Mouse (Mus musculus) erythroblast, embryonic 14.5 days (primary cell): ENCODE results near the gene Serf2. TPM values are rescaled to one million over a fixed set of nuclear protein-coding genes. Genes with fewer than 3 reads are reported as not detected.
A peak's percentile ranks its signal among the peaks of the same experiment; 100 is the strongest.
"Not testable (repeated sequence)": the region's sequence is repeated elsewhere in the genome, so short reads cannot be mapped to it uniquely, and the experiment has no call there.

Experiments
- H3K27me3 ChIP-seq: 2 replicates; pipeline ENCODE4 v1.6.1; 2012; ENCODE audit warnings: inconsistent platforms; ENCODE audit not compliant: control insufficient read depth
- H3K36me3 ChIP-seq: 2 replicates; pipeline ENCODE4 v1.6.1; 2012; ENCODE audit warnings: mild to moderate bottlenecking, inconsistent platforms; ENCODE audit not compliant: control insufficient read depth
- H3K4me1 ChIP-seq: 2 replicates; pipeline ENCODE4 v1.6.1; 2012; ENCODE audit warnings: inconsistent platforms; ENCODE audit not compliant: control insufficient read depth
- H3K4me3 ChIP-seq: replicated peaks from 2 replicates; pipeline ENCODE3; 2012; ENCODE audit warnings: moderate library complexity, mild to moderate bottlenecking, inconsistent platforms
- H3K9me3 ChIP-seq: 2 replicates; pipeline ENCODE4 v1.6.1; 2012; ENCODE audit warnings: low read length, inconsistent platforms, mixed read lengths; ENCODE audit not compliant: control insufficient read depth
- GATA1 ChIP-seq: IDR thresholded peaks from 2 replicates; pipeline ENCODE4 v1.6.1; 2012; ENCODE audit warnings: low read length, inconsistent platforms, mixed read lengths
- TAL1 ChIP-seq: IDR thresholded peaks from 3 replicates; pipeline ENCODE4 v1.6.1; 2012; ENCODE audit warnings: low read length, inconsistent platforms, mixed read lengths
- polyA plus RNA-seq: library from polyadenylated mRNA; stranded (reverse); fragments of >175 nt; gene quantifications from 2 replicates; pipeline ENCODE4 v1.2.3, GENCODE M21; 2012

Serf2 gene
- polyA plus RNA-seq, 1 experiment, result 75.3 TPM

- H3K4me3 ChIP-seq, result no peak overlapping the region
Observed at GRCm38 (mm10) chr2:121455534-121455933, 6.5 kb downstream of the Serf2 start.

GRCm38 (mm10) chr2:121456692-121457642 lies 8.0 kb downstream of the Serf2 start, which contains the start of gene Serinc4:
Gene Serinc4, minus strand, starts transcription at chr2:121456781.
- no peaks in the 10 kb centered on the region for H3K9me3 ChIP-seq

More at GRCm38 (mm10) chr2:121455534-121455933, 6.5 kb downstream of the Serf2 start:
- TF ChIP-seq TAL1 (no peak), GATA1 (no peak)
- no peaks in the 10 kb centered on the region for H3K27me3 ChIP-seq
- H3K4me1 ChIP-seq, result peaks cover 45% of the 10 kb centered on the region
- H3K9me3 ChIP-seq, result no peaks in the 10 kb centered on the region
- peaks cover 60% of the 10 kb centered on the region for H3K36me3 ChIP-seq

DNA sequence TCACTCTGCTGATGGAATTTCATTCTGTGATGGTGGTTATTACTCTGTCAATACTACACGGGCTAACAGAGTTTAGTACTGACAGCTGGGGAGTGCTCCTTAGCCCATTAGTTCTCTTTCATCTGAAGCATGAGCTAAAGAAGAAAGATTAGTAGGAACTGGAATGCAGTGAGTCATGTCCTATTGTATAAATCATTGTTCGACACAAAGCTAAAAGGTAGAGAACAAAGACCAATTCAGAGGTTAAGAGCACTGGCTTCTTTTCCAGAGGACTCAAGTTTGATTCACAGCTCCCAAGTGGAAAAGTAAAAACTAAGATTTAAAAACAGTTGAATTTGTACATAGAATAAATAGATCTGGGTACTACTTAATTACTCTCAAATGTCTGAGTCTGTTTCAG lies 11.1 kb downstream of the Serf2 start:
- Histone ChIP-seq H3K27me3 (no peaks in the 10 kb centered on the region), H3K4me1 (peaks cover 30% of the 10 kb centered on the region), H3K36me3 (peaks cover 32% of the 10 kb centered on the region), H3K9me3 (no peaks in the 10 kb centered on the region), H3K4me3 (no peak overlapping the region)
- TF ChIP-seq GATA1 (no peak), TAL1 (no peak)

More at GRCm38 (mm10) chr2:121456692-121457642, 8.0 kb downstream of the Serf2 start, which contains the start of gene Serinc4:
- Histone ChIP-seq H3K4me3 (peak within 1 kb of the TSS; percentile 79), H3K36me3 (peaks cover 55% of the 10 kb centered on the region), H3K27me3 (no peaks in the 10 kb centered on the region), H3K4me1 (peaks cover 37% of the 10 kb centered on the region)
- TF ChIP-seq TAL1 (no peak), GATA1 (peak; percentile 55; the same call in 1 of the 2 replicates)

- H3K36me3 ChIP-seq, result peaks cover 11% of the 10 kb centered on the region
- H3K9me3 ChIP-seq, H3K27me3 ChIP-seq, H3K4me3 ChIP-seq, H3K4me1 ChIP-seq: not testable (repeated sequence)
Observed at GRCm38 (mm10) chr2:121468982-121469381, 20.0 kb downstream of the Serf2 start.

GRCm38 (mm10) chr2:121472783-121473182 lies 23.8 kb downstream of the Serf2 start:
- not testable (repeated sequence) for H3K4me1 ChIP-seq, H3K4me3 ChIP-seq, H3K27me3 ChIP-seq, H3K9me3 ChIP-seq
- peaks cover 16% of the 10 kb centered on the region for H3K36me3 ChIP-seq

DNA sequence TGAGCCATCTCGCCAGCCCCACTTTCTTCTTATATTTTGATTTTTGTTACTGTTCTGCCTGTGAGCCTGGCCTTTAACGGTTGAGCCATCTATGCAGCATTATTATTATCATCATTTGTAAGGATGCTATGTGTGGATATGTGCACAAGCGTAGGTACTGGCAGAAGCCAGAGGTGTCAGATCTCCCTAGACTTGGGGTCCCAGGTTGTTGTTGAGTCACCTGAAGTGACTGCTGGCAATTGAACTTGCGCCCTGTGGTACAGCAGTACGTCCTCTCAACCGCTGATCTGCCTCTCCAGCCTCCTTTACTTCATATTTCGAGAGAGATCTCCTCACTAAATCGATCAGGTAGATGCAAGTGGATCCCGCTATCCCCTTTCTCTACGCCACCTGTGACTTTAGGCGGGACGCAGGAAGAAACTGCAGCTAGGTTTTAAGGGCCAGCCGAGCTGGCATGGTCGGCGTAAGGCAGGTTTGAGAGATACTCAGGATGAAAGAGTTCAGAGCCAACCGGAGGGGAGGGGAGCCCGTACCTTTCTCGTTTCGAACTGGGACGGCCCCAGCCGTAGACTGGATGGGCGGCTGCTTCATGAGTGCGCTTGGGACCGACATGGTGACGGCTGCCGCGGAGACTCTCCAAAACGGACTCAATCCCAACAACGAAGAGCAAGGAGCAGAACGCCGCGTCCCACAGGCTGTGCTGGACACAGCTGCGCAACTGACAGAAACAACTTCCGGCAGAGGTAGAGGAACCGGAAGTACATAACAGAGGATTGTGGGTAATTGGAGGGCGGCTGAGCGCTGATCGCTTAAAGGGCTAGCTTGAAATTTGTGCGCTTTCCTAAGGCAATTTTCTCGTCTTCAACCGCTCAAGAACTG lies 24.5 kb downstream of the Serf2 start, which contains the start of gene Mfap1b:
Gene Mfap1b (minus strand): TSS at position 767 of the 879 bp plus-strand sequence.
- H3K36me3 ChIP-seq, result peaks cover 14% of the 10 kb centered on the region
- H3K9me3 ChIP-seq, H3K4me1 ChIP-seq: not testable (repeated sequence)

GRCm38 (mm10) chr2:121474180-121474535 lies 25.2 kb downstream of the Serf2 start:
- Histone ChIP-seq H3K27me3 (no peaks in the 10 kb centered on the region), H3K4me3 (peak overlapping the region; percentile 71), H3K4me1 (peaks cover 10% of the 10 kb centered on the region), H3K36me3 (peaks cover 14% of the 10 kb centered on the region), H3K9me3 (no peaks in the 10 kb centered on the region)
- TF ChIP-seq GATA1 (no peak), TAL1 (no peak)

More for the DNA sequence above, 24.5 kb downstream of the Serf2 start, which contains the start of gene Mfap1b:
- not testable (repeated sequence) for H3K27me3 ChIP-seq
- H3K4me3 ChIP-seq, result peak within 1 kb of the TSS; percentile 71

DNA sequence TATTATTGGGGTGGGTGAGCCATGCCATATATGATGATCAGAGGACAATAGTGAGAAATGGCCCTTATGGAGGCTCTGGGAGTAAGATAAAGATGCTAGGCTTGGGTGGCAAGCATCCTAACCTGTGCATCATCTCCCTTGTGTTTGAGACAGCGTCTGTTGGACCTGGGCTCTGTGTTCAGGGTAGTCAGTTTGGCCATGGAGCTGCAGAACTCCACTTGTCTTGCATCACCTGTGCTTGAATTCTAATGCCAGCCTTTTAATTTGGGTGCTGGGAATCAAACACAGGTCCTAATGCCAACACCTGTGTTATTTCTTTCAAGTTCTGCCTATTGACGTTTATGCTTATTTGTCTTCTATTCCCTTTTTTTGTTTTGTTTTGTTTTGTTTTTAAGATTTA lies 26.3 kb downstream of the Serf2 start:
- not testable (repeated sequence) for H3K4me1 ChIP-seq, H3K27me3 ChIP-seq, H3K9me3 ChIP-seq, H3K4me3 ChIP-seq
- H3K36me3 ChIP-seq, result peaks cover 14% of the 10 kb centered on the region
